Mouse (Mus musculus) MEL (cell line): ENCODE results near the gene Fam45a. TPM values are rescaled to one million over a fixed set of nuclear protein-coding genes. Genes with fewer than 3 reads are reported as not detected.
A peak's percentile ranks its signal among the peaks of the same experiment; 100 is the strongest.

Experiments used
- DNase-seq: peaks from one replicate; pipeline ENCODE4 v3.0.0; 2011; ENCODE audit warnings: low read depth, low spot score
- H3K27ac ChIP-seq: 2 replicates; pipeline ENCODE4 v1.5.1; 2012; ENCODE audit warnings: low read depth, mild to moderate bottlenecking, control low read depth, low read length, moderate library complexity; ENCODE audit not compliant: control insufficient read depth
- H3K27me3 ChIP-seq, 2 experiments: fragments of 150-350 bp in 1 of 2; sonication (generic) in 1 of 2; 2 replicates each; pipeline ENCODE4 v1.6.1; 2012; ENCODE audit warnings: low read length in 2 of 2, mild to moderate bottlenecking in 2 of 2, improper control_type of control experiment in 1 of 2, moderate library complexity in 1 of 2; ENCODE audit not compliant: insufficient read depth in 2 of 2, control insufficient read depth in 1 of 2
- H3K36me3 ChIP-seq, 2 experiments: 2 replicates each; pipeline ENCODE4 v1.6.1; 2012 to 2014; ENCODE audit warnings: low read length in 2 of 2, improper control_type of control experiment in 1 of 2, inconsistent platforms in 1 of 2, mild to moderate bottlenecking in 1 of 2; ENCODE audit not compliant: insufficient read depth in 2 of 2, control insufficient read depth in 1 of 2
- H3K4me1 ChIP-seq, 2 experiments: fragments of 150-350 bp in 1 of 2; sonication (generic) in 1 of 2; 2 replicates each; pipeline ENCODE4 v1.6.1; 2012; ENCODE audit warnings: low read length in 2 of 2, improper control_type of control experiment in 1 of 2, mild to moderate bottlenecking in 1 of 2; ENCODE audit not compliant: insufficient read depth in 2 of 2, control insufficient read depth in 1 of 2
- H3K4me3 ChIP-seq, 2 experiments: fragments of 150-350 bp in 1 of 2; sonication (generic) in 1 of 2; 2 replicates each; pipeline ENCODE4 v1.5.1; 2012; ENCODE audit warnings: low read depth in 2 of 2, low read length in 2 of 2, mild to moderate bottlenecking in 2 of 2, moderate library complexity in 2 of 2, control low read depth in 1 of 2, improper control_type of control experiment in 1 of 2; ENCODE audit not compliant: control insufficient read depth in 1 of 2, insufficient read depth in 1 of 2
- H3K79me2 ChIP-seq: 2 replicates; pipeline ENCODE4 v1.6.1; 2012; ENCODE audit warnings: mild to moderate bottlenecking, low read length, moderate library complexity; ENCODE audit not compliant: control insufficient read depth, poor library complexity, insufficient read depth
- H3K9ac ChIP-seq: 2 replicates; pipeline ENCODE4 v1.6.1; 2012; ENCODE audit warnings: low read depth, mild to moderate bottlenecking, control low read depth, low read length, moderate library complexity; ENCODE audit not compliant: control insufficient read depth, poor library complexity, severe bottlenecking
- H3K9me3 ChIP-seq: fragments of 150-350 bp; sonication (generic); replicated peaks from 2 replicates; pipeline ENCODE4 v1.6.1; 2012; ENCODE audit warnings: mild to moderate bottlenecking, low read length, improper control_type of control experiment, moderate library complexity; ENCODE audit not compliant: insufficient read depth
- CHD1 ChIP-seq: IDR thresholded peaks from 2 replicates; pipeline ENCODE4 v1.6.1; 2012; ENCODE audit warnings: low read depth, mild to moderate bottlenecking, inconsistent platforms, low read length, improper control_type of control experiment
- CHD2 ChIP-seq: IDR thresholded peaks from 2 replicates; pipeline ENCODE4 v1.6.1; 2011; ENCODE audit warnings: low read length, improper control_type of control experiment
- CTCF ChIP-seq, 3 experiments: IDR thresholded peaks in 2 of 3; conservative IDR thresholded peaks in 1 of 3; 2 replicates each; pipeline ENCODE4 v1.5.1; 2011 to 2012; ENCODE audit warnings: low read length in 3 of 3, low read depth in 2 of 3, mild to moderate bottlenecking in 2 of 3, improper control_type of control experiment in 1 of 3, inconsistent platforms in 1 of 3, mixed read lengths in 1 of 3, moderate library complexity in 1 of 3; ENCODE audit not compliant: control insufficient read depth in 1 of 3, insufficient read depth in 1 of 3, poor library complexity in 1 of 3, severe bottlenecking in 1 of 3
- E2F4 ChIP-seq: IDR thresholded peaks from 2 replicates; pipeline ENCODE4 v1.6.1; 2011; ENCODE audit warnings: low read depth, low read length, improper control_type of control experiment, borderline replicate concordance
- ETS1 ChIP-seq: IDR thresholded peaks from 2 replicates; pipeline ENCODE4 v1.6.1; 2012; ENCODE audit warnings: low read depth, mild to moderate bottlenecking, inconsistent platforms, low read length, improper control_type of control experiment, moderate library complexity
- GABPA ChIP-seq: IDR thresholded peaks from 2 replicates; pipeline ENCODE4 v1.6.1; 2012; ENCODE audit warnings: low read depth, mild to moderate bottlenecking, inconsistent platforms, low read length, improper control_type of control experiment, moderate library complexity
- GATA1 ChIP-seq: IDR thresholded peaks from 2 replicates; pipeline ENCODE4 v1.6.1; 2011; ENCODE audit warnings: low read depth, low read length, improper control_type of control experiment
- HCFC1 ChIP-seq: IDR thresholded peaks from 2 replicates; pipeline ENCODE4 v1.6.1; 2012; ENCODE audit warnings: low read depth, mild to moderate bottlenecking, inconsistent platforms, low read length, improper control_type of control experiment, moderate library complexity
- JUND ChIP-seq: IDR thresholded peaks from 2 replicates; pipeline ENCODE4 v1.6.1; 2011; ENCODE audit warnings: low read depth, mild to moderate bottlenecking, improper control_type of control experiment, low read length
- KAT2A ChIP-seq: conservative IDR thresholded peaks from 2 replicates; pipeline ENCODE4 v1.6.1; 2012; ENCODE audit warnings: low read depth, low read length, improper control_type of control experiment, inconsistent platforms
- MAX ChIP-seq: IDR thresholded peaks from 2 replicates; pipeline ENCODE4 v1.6.1; 2011; ENCODE audit warnings: low read length, improper control_type of control experiment
- MAZ ChIP-seq: IDR thresholded peaks from 2 replicates; pipeline ENCODE4 v1.6.1; 2012; ENCODE audit warnings: low read depth, mild to moderate bottlenecking, inconsistent platforms, low read length, improper control_type of control experiment
- MXI1 ChIP-seq: IDR thresholded peaks from 2 replicates; pipeline ENCODE4 v1.6.1; 2011; ENCODE audit warnings: mild to moderate bottlenecking, low read depth, low read length, improper control_type of control experiment
- MYC ChIP-seq: IDR thresholded peaks from 2 replicates; pipeline ENCODE4 v1.6.1; 2011; ENCODE audit warnings: low read depth, mild to moderate bottlenecking, low read length, improper control_type of control experiment, moderate library complexity
- NELFE ChIP-seq: IDR thresholded peaks from 2 replicates; pipeline ENCODE4 v1.6.1; 2011; ENCODE audit warnings: low read depth, low read length, improper control_type of control experiment
- NRF1 ChIP-seq: IDR thresholded peaks from 2 replicates; pipeline ENCODE4 v1.6.1; 2014; ENCODE audit warnings: low read depth, mild to moderate bottlenecking, inconsistent platforms, low read length, improper control_type of control experiment, moderate library complexity; ENCODE audit not compliant: poor library complexity, insufficient read depth, severe bottlenecking
- POLR2AphosphoS2 ChIP-seq: IDR thresholded peaks from 2 replicates; pipeline ENCODE4 v1.6.1; 2011; ENCODE audit warnings: low read length, improper control_type of control experiment
- RCOR1 ChIP-seq: IDR thresholded peaks from 2 replicates; pipeline ENCODE4 v1.6.1; 2012; ENCODE audit warnings: low read depth, mild to moderate bottlenecking, inconsistent platforms, low read length, improper control_type of control experiment
- SMC3 ChIP-seq: IDR thresholded peaks from 2 replicates; pipeline ENCODE4 v1.6.1; 2011; ENCODE audit warnings: low read depth, low read length, improper control_type of control experiment
- TAL1 ChIP-seq: IDR thresholded peaks from 2 replicates; pipeline ENCODE4 v1.6.1; 2012; ENCODE audit warnings: mild to moderate bottlenecking, inconsistent platforms, low read length, moderate library complexity, mixed read lengths
- TBP ChIP-seq: IDR thresholded peaks from 2 replicates; pipeline ENCODE4 v1.8.0; 2011; ENCODE audit warnings: low read depth, low read length, improper control_type of control experiment
- TCF12 ChIP-seq: IDR thresholded peaks from 2 replicates; pipeline ENCODE4 v1.6.1; 2014; ENCODE audit warnings: low read depth, mild to moderate bottlenecking, inconsistent platforms, low read length, improper control_type of control experiment, moderate library complexity
- UBTF ChIP-seq: IDR thresholded peaks from 2 replicates; pipeline ENCODE4 v1.6.1; 2012; ENCODE audit warnings: low read depth, mild to moderate bottlenecking, inconsistent platforms, low read length, improper control_type of control experiment, moderate library complexity, borderline replicate concordance; ENCODE audit not compliant: insufficient read depth
- USF2 ChIP-seq, 2 experiments: IDR thresholded peaks; 2 replicates each; pipeline ENCODE4 v1.6.1; 2011 to 2012; ENCODE audit warnings: improper control_type of control experiment in 2 of 2, low read length in 2 of 2, borderline replicate concordance in 1 of 2, inconsistent platforms in 1 of 2, low read depth in 1 of 2, mild to moderate bottlenecking in 1 of 2; ENCODE audit not compliant: insufficient read depth in 1 of 2
- ZC3H11A ChIP-seq: IDR thresholded peaks from 2 replicates; pipeline ENCODE4 v1.6.1; 2012; ENCODE audit warnings: low read depth, mild to moderate bottlenecking, inconsistent platforms, low read length, improper control_type of control experiment
- ZKSCAN1 ChIP-seq: IDR thresholded peaks from 2 replicates; pipeline ENCODE4 v1.6.1; 2012; ENCODE audit warnings: low read depth, mild to moderate bottlenecking, inconsistent platforms, low read length, improper control_type of control experiment, moderate library complexity
- ZMIZ1 ChIP-seq: IDR thresholded peaks from 2 replicates; pipeline ENCODE4 v1.6.1; 2012; ENCODE audit warnings: low read depth, mild to moderate bottlenecking, inconsistent platforms, low read length, improper control_type of control experiment, moderate library complexity
- polyA plus RNA-seq, 2 experiments: library from polyadenylated mRNA; stranded (reverse) in 1 of 2; unstranded in 1 of 2; fragments of >175 nt in 1 of 2; fragments of >200 nt in 1 of 2; gene quantifications; 2 replicates each; pipeline versions ENCODE4 v1.2.1 to v1.2.4; 2012; ENCODE audit warnings: low replicate concordance in 2 of 2, low read depth in 1 of 2; ENCODE audit not compliant: insufficient read length in 2 of 2, insufficient read depth in 1 of 2, missing spikeins in 1 of 2
- total RNA-seq: library from RNA; depleted of rRNA; stranded (reverse); fragments of 300-350 nt; gene quantifications from 2 replicates; pipeline ENCODE4 v1.2.3, GENCODE M21; 2012

Fam45a gene
- total and polyA plus RNA-seq, 3 experiments = 12.1 to 20.4 TPM; not detected in 1

DNA sequence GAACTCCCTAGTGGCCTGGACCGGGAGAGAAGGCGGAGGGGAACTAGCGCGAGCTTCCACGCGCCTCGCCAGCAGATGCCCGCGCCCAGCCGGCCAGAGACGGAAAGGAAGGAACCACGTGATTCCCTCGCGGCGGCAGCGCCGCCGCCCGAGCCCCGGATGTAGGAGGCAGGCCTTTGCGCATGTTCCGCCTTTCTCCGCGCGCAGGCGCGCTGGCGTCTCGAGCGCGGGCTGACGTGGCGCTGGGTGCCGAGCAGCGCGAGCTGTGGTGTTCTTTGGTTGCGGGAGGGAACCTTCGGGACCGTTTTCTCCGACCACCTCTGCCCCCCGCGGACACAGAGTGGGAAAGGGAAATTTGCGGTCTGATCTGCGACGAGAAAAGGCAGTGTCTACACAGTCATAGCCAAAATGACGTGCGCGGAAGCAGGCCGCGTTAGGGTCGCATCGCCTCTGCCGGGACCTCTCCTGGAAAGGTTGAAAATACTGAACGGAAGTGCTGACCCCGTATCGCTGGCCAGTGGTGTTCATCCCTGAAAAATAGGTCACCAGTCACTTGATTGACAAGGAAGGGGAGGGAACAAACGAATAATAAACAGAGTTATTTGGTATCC, 20.7 kb upstream of the Fam45a start, which contains the start of gene Eif3a (continued):
- TF ChIP-seq HCFC1 (peak; percentile 87), RCOR1 (peak; percentile 67; the same call in 1 of the 2 replicates), ZKSCAN1 (no peak)

DNA sequence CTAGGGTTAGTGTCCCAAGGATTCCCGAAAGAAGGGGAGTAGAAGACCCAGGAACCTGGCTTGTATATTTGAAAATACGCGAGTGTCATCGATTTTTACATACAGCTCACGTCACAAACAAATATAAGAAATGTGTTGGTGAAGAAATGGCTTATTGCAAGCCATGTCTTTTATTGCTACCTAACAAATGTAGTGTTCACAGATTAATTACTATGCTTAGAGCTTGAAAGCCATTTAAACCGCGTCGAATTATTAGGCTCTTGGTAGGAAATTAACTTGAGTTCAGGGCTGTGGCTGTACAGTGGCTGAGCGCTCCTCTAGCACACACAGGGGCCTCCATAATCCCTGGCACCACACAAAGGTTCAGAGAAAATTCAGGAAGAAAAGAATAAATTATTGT, 20.2 kb upstream of the Fam45a start:
- DNase-seq = no peak
- H3K27ac ChIP-seq = peak overlapping the region; percentile 96
- no peaks in the 10 kb centered on the region for H3K9me3 ChIP-seq
- peaks cover 42% of the 10 kb centered on the region for H3K79me2 ChIP-seq
- peak overlapping the region; percentile 88 for H3K9ac ChIP-seq
- H3K4me3 ChIP-seq = peak overlapping the region; percentile 65 to 87
- H3K36me3 ChIP-seq = peaks cover 17 to 48% of the 10 kb centered on the region in 2 experiments
- no peak for TF ChIP-seq GABPA
- TF ChIP-seq CHD1 = peak; percentile 91
- TF ChIP-seq, all 39 proteins: peak for 1
- peaks cover 23 to 35% of the 10 kb centered on the region in 2 experiments for H3K4me1 ChIP-seq
- no peaks in the 10 kb centered on the region for H3K27me3 ChIP-seq

DNA sequence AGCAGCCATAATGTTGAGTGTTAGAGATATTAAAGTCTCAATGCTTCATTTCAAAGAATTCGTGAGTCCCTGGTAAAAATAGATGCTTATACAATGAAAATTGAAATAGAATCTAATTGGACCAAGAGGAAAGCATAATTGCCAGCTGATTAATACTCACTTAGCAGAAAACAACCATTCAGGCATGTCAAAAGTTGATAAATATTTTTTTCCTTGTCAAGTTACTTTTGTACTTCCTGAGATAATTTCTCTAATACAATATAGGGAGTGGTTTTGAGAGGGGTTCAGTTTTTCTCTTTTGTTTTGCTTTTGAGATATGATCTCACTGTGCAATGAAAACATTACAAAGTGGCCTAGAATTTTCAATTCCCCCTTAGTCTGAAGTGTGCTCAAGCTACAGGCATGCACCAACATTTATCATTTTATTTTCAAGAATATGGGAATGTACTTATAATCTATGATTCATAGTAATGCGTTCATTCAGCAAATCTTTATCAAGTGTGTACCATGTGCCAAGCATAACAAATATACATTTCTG, 18.1 kb upstream of the Fam45a start:
- no peak for DNase-seq
- H3K36me3 ChIP-seq = peaks cover 4 to 38% of the 10 kb centered on the region in 2 experiments
- no peak overlapping the region for H3K27ac ChIP-seq
- peak overlapping the region in 1 of 2 experiments; percentile 19; a peak in 2 of 4 replicates for H3K4me3 ChIP-seq
- no peaks in the 10 kb centered on the region for H3K9me3 ChIP-seq
- H3K27me3 ChIP-seq = no peaks in the 10 kb centered on the region
- H3K4me1 ChIP-seq = peaks cover 20 to 23% of the 10 kb centered on the region in 2 experiments
- no peak overlapping the region; the same call in 1 of the 2 replicates for H3K9ac ChIP-seq
- peaks cover 25% of the 10 kb centered on the region for H3K79me2 ChIP-seq
- TF ChIP-seq NELFE (no peak), POLR2AphosphoS2 (no peak), KAT2A (peak; percentile 34; the same call in 1 of the 2 replicates), TBP (no peak), GATA1 (0 out of 2 replicates have a peak, but pooled peaks have one; percentile 44), CTCF (IDR thresholded peaks at IDR 0.05 in 2 of 3, conservative IDR thresholded peaks at IDR 0.05 in 1 of 3; ENCODE audit: control insufficient read depth in 1 of 3, insufficient read depth in 1 of 3, low read depth in 2 of 3, low read length in 3 of 3, poor library complexity in 1 of 3, severe bottlenecking in 1 of 3) (no peak), GABPA (no peak), CHD2 (no peak), ZKSCAN1 (no peak), SMC3 (no peak), NRF1 (no peak), USF2 (IDR thresholded peaks at IDR 0.05; ENCODE audit: borderline replicate concordance in 1 of 2, insufficient read depth in 1 of 2, low read depth in 1 of 2, low read length in 2 of 2) (no peak), TAL1 (peak; percentile 27; the same call in 1 of the 2 replicates), TCF12 (peak; percentile 55), MYC (peak; percentile 51; the same call in 1 of the 2 replicates), E2F4 (no peak), MAZ (no peak), MXI1 (peak; percentile 54), ZC3H11A (no peak), ETS1 (peak; percentile 84), ZMIZ1 (no peak), UBTF (no peak), JUND (no peak), MAX (0 out of 2 replicates have a peak, but pooled peaks have one; percentile 41), RCOR1 (no peak)
